Mouse (Mus musculus) brain, embryonic 14.5 days (tissue): ENCODE results near the gene Thada.

Experiments used
- CTCF ChIP-seq: fragments of 200-500 bp; IDR thresholded peaks from 2 replicates; pipeline ENCODE4 v1.5.1; 2012; ENCODE audit warnings: inconsistent platforms, mild to moderate bottlenecking, moderate library complexity, borderline replicate concordance; ENCODE audit not compliant: insufficient read depth, insufficient read length; ENCODE audit errors: extremely low read depth
- POLR2A ChIP-seq: fragments of 200-500 bp; IDR thresholded peaks from 2 replicates; pipeline ENCODE4 v1.6.1; 2012; ENCODE audit warnings: mild to moderate bottlenecking, inconsistent platforms, borderline replicate concordance; ENCODE audit not compliant: poor library complexity, insufficient read depth, insufficient read length, severe bottlenecking; ENCODE audit errors: extremely low read depth

- TF ChIP-seq CTCF, result no peak
- no peak for TF ChIP-seq POLR2A
These were observed 288.5 kb downstream of the Thada start for GRCm38 (mm10) chr17:84177481-84177880.
